Mouse (Mus musculus) ES-Bruce4 (cell line): ENCODE measurements around the gene Rbm4b.

Source experiments
- CTCF ChIP-seq: IDR thresholded peaks from one replicate; pipeline ENCODE4 v1.8.1; 2011; ENCODE audit warnings: low read depth, low read length
- POLR2A ChIP-seq: IDR thresholded peaks from one replicate; pipeline ENCODE4 v1.8.1; 2011; ENCODE audit warnings: low read length; ENCODE audit not compliant: insufficient read depth

DNA sequence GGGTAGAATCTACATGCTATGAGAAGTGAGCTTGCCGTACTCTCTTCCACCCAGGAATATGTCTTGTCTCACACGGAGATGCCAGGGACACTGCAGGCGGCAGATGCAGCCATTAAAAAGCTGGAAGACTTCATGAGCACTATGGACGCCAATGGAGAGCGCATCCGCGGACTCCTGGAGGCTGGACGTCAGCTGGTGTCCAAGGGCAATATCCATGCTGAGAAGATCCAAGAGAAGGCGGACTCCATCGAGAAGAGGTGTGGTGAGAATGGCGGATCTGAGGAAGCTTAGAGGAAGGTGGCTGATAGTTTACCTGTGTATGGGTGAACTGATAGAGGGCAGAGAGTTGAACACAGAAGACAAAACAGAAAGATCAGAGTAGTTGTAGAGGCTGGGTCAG is 17.2 kb upstream of the Rbm4b start:
- TF ChIP-seq CTCF (no peak), POLR2A (no peak)
